Mouse (Mus musculus) right cerebral cortex, adult 2 months (tissue): ENCODE results near the gene Srsf6.

Source experiments
- DNase-seq, 2 experiments: peaks; one replicate each; pipeline ENCODE4 v3.0.0; 2021 to 2022; ENCODE audit warnings: low spot score in 2 of 2

Gene Srsf6

DNA sequence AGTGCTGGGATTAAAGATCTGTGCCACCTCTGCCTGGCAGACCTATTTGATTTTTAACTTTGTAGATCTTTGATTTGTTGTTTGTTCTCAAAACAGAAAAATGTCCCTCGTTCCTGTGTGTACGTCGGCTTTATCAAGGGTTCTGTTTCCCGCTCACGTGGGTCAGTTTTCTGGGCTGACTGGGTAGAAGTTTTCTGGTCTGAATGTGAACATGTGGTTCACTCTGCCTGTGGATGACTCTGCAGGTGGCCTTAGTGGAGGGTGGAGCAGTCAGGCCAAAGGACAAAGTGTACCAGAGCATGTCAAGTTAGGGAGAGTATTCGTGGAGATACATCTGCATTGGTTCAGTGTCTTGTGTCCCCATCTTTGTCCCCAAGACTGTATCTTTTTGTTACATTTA lies 53.1 kb downstream of the Srsf6 start:
- no peak for DNase-seq

DNA sequence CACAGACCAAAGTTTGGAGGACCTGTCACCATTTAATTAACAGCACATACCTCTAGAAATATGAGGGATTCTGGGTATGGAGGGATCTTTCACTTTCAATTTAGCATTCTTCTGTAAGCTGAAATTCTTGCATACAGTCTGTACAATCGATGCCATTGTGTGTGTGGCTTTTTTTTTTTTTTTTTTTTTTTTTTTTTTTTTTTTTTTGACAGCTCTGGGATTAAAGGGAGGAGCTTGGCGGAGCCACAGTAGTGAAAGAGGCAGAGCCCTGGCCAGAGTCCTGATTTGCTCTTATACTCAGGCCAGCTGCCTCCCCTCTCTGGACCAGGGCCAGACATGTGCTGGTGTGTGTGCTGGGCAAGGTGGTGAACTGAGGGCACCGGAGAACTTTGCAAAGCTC lies 54.6 kb downstream of the Srsf6 start:
- no peak for DNase-seq
